Mouse (Mus musculus) CH12.LX (cell line): ENCODE results near the gene Slc7a7.

ENCODE experiments used
- CTCF ChIP-seq, 2 experiments: IDR thresholded peaks in 1 of 2; conservative IDR thresholded peaks in 1 of 2; 2 replicates each; pipeline ENCODE4 v1.5.1; 2011 to 2012; ENCODE audit warnings: low read depth in 2 of 2, low read length in 2 of 2, improper control_type of control experiment in 1 of 2, inconsistent platforms in 1 of 2, mild to moderate bottlenecking in 1 of 2, moderate library complexity in 1 of 2
- ELF1 ChIP-seq: IDR thresholded peaks from 2 replicates; pipeline ENCODE4 v1.6.1; 2014; ENCODE audit warnings: low read depth, mild to moderate bottlenecking, inconsistent platforms, low read length, improper control_type of control experiment
- MAX ChIP-seq: IDR thresholded peaks from 2 replicates; pipeline ENCODE4 v1.6.1; 2011; ENCODE audit warnings: low read length, improper control_type of control experiment
- NELFE ChIP-seq: IDR thresholded peaks from 2 replicates; pipeline ENCODE4 v1.6.1; 2011; ENCODE audit warnings: low read depth, low read length, improper control_type of control experiment
- POLR2A ChIP-seq: IDR thresholded peaks from 2 replicates; pipeline ENCODE4 v1.6.1; 2011; ENCODE audit warnings: low read depth, mild to moderate bottlenecking, improper control_type of control experiment, low read length
- TBP ChIP-seq: conservative IDR thresholded peaks from 2 replicates; pipeline ENCODE4 v1.6.1; 2011; ENCODE audit warnings: low read depth, low read length, improper control_type of control experiment
- UBTF ChIP-seq: IDR thresholded peaks from 2 replicates; pipeline ENCODE4 v1.6.1; 2012; ENCODE audit warnings: low read depth, mild to moderate bottlenecking, inconsistent platforms, low read length, improper control_type of control experiment, moderate library complexity
- ZC3H11A ChIP-seq: IDR thresholded peaks from 2 replicates; pipeline ENCODE4 v1.6.1; 2012; ENCODE audit warnings: low read depth, mild to moderate bottlenecking, inconsistent platforms, low read length, improper control_type of control experiment
- ZKSCAN1 ChIP-seq: IDR thresholded peaks from 2 replicates; pipeline ENCODE4 v1.6.1; 2012; ENCODE audit warnings: low read depth, inconsistent platforms, low read length, improper control_type of control experiment, borderline replicate concordance

DNA sequence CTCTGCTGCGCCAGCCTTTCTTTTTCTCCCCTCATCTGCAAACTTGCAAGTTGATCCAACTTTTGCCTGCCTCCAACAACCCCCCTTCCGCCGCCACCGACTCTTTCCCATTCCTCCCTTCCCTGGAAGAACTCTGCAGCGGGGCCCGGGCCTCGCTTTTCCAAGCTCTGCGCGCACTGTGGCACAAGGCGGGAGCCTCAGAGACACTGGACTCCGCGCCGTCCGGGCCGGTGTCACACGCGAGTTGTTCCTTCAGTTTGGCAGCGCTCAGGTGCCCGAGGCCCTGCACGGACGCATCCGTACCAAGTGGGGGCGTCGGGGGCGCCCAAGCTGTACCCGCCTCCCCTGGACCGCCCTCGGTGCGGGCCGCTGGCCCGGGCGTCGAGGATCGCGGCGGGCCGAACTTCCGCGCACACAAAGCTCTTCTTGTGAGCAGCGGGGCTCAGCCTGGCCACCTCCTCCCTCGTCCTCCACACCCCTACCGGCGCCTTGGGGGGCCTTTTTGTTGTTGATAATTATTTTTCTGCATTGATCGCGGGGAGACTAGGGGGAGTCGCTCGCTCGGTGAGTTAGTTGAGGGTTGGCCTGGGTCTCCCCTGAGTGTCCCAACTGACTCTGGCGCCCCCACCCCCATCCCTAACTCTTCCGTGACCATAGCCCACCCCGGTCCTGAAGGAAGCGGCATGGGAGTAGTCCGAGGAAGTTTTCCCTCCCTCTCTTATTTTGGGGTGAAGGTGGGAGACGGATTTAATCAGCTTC lies 14.7 kb upstream of the Slc7a7 start:
- TF ChIP-seq MAX (no peak), CTCF (conservative IDR thresholded peaks at IDR 0.05 in 1 of 2, IDR thresholded peaks at IDR 0.05 in 1 of 2; ENCODE audit: low read depth in 2 of 2, low read length in 2 of 2) (no peak), POLR2A (no peak), NELFE (no peak), ZC3H11A (no peak), UBTF (no peak), TBP (no peak), ELF1 (no peak), ZKSCAN1 (no peak)
